Mouse (Mus musculus) heart, postnatal 0 days (tissue): ENCODE data around the gene Lnx2.

Experiments
- CTCF ChIP-seq: IDR thresholded peaks from 2 replicates; pipeline ENCODE4 v1.5.1; 2016; ENCODE audit warnings: antibody characterized with exemption, control low read depth, low read depth
- EP300 ChIP-seq: IDR thresholded peaks from 2 replicates; pipeline ENCODE4 v1.6.1; 2016; ENCODE audit warnings: antibody characterized with exemption, low read depth

DNA sequence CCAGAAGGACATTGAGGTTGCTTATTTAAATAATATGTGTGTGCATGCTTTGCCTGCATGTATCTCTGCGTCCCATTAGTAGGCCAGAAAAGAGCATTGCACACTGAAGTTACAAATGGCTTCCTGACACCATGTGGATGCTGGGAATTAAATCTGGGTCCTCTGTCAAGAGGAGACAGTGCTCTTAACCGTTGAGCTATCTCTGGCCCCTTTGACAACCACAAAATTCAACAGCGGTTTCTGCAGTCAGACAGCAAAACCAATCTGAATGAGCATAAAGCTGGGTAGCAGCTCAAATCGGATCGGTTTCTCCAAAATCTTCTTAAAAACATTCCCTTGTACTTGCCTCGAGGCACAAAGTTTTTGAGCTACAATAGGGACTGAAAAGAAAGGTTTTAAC lies 23.3 kb downstream of the Lnx2 start:
- TF ChIP-seq CTCF: no peak
- TF ChIP-seq EP300: no peak
